Mouse (Mus musculus): Measurements from ENCODE around the gene 9530003J23Rik.
"Not testable (repeated sequence)": the region's sequence is repeated elsewhere in the genome, so short reads cannot be mapped to it uniquely, and the experiment has no call there.

The 9530003J23Rik gene

DNA sequence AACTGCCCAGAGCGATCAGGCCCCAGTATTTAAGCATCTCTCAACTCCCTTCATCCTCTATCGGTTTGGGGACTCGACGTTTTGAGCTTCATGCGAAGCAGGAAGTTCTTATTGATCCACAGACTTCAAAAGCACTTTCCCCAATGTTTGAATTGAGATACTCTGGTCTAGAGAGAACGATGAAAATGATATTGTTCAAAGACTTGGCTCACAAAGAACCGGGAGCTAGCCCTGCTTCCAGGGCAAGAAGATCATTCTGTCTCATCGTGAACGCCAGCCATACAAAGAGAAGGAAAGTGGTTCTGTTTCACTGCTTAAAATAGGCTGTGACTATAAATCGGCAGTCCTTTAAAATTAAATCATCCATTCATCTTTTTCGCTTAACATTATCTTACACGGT is at the start of gene 9530003J23Rik:
Gene 9530003J23Rik, minus strand, starts transcription at position 101 of the 400 bp plus-strand sequence.
- no peak for DNase-seq (ENCODE audit: low spot score)

DNA sequence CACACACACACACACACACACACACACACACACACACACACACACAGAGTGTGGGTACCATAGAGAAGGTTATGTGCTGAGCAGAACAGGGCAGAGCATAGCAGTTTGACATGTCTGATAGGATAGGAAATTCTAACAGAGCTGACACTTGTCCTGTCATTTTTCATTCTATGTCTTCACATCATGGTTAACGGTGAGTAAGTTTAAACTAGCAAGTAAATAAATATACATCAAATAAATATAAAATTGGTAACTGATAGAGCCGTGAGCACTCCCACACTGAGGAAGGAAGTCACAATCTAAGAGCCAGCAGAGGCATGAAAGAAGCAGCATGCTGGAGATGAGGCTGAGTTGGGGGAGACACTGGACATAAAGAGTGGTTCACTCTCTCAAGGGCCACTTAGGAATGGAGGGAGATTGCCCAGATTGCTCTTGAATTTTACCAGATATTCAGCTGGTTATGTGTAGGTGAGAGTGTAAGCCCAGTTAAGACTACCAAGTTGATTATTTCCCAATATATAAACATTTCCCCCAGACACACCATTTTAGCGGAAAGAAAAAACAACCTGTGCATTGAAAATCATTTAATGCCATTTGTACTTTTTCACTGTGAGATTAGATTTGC is 48.8 kb upstream of the 9530003J23Rik start:
- DNase-seq (ENCODE audit: low spot score): no peak

DNA sequence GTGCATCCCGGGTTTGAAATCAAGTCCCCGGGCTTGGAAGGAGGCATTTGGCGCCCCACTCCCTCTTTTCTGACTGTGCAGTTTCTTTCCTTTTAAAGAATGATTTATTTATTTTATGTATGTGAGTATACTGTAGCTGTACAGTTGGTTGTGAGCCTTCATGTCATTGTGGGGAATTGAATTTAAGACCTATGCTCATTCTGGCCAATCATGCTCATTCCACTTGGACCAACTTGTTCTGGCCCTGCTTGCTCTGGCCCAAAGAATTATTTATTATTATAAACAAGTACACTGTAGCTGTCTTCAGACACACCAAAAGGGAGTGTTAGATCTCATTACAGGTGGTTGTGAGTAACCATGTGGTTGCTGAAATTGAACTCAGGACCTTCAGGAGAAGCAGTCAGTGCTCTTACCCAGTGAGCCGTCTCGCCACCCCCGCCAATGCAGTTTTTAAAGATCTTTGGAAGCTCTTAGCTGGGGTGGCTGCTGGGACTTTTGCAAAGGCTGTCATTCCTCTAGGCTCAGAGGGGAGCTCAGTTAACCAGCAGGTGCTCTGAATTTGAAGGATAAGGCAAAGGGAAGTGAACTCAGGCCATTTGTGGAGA is 48.0 kb upstream of the 9530003J23Rik start:
- no peak for DNase-seq (ENCODE audit: low spot score)

DNA sequence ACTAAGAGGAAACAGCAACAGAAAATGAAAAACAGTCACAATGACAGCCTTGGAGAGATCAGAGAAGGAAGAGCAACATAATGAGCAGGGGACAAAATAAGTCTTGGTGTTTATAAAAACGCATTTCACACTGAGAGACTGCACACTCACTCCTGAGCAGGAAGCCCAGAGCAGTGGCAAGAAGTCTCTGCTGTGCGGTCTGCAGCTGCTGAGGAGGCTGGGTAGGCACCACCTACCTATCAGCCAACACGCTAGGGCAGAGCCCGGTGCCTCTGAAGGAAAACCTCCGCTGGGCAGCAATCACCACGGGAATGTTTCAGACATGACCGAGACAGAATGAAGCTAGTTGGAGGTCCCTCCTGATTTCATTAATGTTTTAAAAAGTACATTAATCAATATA is 47.1 kb upstream of the 9530003J23Rik start:
- not testable (repeated sequence) for DNase-seq (ENCODE audit: low spot score)

DNA sequence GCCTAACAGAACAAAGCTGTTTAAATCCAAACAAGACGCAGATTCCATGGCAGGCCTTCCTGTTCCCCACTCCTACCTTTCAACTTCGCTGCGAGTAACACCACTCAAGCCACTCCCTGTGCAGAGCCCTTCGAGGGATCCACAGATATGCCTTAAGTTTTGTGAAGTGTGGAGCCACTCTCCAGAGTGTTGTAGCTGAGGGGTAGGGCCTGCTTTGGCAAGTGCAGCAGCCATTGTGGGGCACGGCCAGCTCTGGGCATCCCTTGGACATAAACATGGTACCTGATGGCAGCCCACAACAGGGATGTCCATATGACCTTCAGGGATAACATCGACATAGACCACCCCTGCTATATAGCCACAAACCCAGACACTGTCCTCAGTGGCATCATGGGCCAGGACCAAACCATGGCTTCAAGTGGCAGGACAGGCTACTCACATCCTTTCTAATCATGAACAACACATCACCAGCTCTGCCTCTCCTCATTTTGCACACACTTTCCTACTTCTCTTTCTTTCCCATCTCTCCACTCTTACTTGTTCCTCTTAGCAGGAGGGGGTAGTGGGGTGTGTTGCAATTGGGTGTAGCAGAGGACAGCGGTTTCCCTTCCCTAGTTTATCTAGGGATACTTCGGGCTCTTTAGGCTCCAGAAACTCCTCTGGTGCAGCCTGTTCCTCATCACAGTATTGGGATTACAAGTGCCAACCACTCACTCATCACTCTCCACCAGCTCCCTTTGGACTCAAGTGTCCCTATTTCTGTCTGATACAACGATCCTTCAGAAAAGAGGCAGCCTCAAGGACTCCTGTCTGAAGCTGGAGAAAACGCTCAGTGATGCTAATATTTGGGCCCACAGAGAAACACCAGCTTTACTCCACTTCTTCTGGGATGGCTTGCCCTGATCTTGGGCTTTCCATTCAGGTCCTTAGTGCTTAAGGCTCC is 46.3 kb upstream of the 9530003J23Rik start:
- no peak for DNase-seq (ENCODE audit: low spot score)

DNA sequence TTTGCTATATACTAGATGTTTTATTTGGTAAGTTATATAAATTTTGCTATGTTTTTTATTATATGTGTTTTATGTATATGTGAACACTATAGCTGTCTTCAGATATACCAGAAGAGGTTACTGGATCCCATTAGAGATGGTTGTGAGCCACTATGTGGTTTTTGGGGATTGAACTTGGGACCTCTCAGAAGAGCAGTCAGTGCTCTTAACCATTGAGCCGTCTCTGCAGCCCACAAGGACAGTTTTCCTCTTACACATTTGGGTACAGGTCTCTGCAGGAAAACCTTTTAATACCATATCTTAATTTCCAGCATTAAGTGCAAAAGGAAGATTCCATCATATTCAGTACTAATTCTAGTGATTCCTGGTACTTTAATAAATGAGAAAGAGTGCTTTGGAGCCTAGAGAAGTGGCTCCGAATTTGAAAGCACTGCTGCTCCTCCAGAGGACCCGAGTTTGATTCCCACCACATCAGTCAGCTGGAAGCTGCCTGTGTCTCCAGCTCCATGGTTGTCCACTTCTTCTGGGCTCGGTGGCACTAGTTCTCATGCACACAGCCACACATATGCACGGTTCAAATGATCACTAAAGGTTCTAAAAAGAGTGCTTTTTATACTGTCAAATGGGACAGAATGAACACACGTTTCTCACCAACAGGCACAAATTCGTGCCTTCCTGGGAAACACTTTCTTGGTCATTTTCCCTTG is 45.5 kb upstream of the 9530003J23Rik start:
- no peak for DNase-seq (ENCODE audit: low spot score)

DNA sequence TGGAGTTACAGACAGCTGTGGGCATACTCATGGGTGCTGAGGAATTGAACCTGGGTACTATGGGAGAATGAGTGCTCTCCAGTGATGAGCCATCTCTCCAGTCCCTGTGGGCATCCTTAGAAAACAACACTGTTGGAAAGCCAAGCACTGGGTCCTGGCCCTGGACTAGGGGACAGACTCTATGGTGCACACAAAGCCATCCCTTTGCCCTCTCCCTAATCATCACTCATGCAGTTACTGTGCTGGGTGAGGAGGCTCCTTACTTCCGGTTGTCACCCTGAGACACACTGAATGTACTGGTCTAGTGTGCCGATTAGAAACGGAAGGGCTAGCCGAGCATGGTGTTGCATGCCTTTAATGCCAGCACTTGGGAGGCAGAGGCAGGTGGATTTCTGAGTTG is 44.7 kb upstream of the 9530003J23Rik start:
- not testable (repeated sequence) for DNase-seq (ENCODE audit: low spot score)

DNA sequence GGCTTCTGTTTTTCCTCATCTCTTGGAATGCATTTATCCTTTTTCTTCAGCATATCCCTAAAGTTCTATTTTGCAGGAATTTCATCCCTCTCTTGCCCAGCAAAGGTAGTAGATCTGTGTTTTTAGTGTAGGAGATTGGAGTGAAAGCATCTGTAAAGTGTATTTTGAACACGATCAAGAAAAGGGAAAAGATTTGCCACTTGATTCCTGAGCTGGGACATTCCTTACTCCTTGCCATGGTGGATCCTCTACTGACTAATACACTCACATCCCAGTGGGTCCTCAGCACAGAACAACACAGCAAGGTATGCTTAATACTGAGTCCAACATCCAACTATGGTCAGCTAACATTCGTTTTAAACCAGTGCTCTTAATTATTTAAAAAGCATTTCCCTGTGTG is 44.0 kb upstream of the 9530003J23Rik start:
- no peak for DNase-seq (ENCODE audit: low spot score)

DNA sequence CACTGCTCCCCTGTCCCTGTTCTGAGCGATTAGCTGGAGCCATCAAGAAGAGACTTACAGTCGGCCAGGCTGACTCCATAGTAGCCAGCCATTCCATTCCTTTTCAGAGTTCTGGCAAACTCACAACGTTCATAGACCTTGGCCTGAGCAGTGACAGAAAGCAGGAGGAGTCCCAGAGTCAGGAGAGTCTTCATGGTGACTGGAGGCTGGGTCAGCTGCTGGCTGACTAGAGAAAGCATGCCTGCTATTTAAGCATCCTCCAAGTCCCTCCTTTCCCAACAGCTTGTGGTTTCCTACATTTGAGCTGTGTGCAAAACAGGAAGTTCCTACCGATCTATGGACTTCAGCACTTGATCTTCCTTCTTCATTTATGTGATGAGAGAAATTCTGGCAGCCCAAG is 43.5 kb upstream of the 9530003J23Rik start, which contains the start of gene Lyz2:
Gene Lyz2, minus strand, starts transcription at position 273 of the 400 bp plus-strand sequence.
- no peak for DNase-seq (ENCODE audit: low spot score)

DNA sequence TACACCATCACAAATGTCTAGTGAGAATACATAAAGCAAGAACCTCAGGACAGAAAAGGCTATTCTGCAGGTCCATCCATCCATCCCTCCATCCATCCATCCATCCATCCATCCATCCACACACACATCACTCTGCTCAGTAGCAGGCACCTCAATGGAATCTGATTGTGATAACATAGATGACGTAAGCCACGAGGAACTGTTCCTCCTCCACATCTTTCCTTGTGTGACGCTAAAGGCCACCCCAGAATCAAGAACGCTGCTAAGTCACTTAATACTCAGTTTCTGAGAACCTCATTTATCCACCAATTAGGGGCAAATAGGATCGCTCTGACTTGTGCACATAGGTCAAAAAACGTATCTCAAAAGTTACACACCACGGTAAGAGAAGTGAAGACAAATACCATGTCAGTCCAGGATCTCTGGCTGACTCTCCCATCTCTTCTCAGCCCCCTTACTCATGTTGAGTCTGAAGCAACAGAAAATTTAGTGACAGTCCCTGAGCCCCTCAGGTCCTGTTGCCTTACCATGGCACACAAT is 42.9 kb upstream of the 9530003J23Rik start:
- no peak for DNase-seq (ENCODE audit: low spot score)

DNA sequence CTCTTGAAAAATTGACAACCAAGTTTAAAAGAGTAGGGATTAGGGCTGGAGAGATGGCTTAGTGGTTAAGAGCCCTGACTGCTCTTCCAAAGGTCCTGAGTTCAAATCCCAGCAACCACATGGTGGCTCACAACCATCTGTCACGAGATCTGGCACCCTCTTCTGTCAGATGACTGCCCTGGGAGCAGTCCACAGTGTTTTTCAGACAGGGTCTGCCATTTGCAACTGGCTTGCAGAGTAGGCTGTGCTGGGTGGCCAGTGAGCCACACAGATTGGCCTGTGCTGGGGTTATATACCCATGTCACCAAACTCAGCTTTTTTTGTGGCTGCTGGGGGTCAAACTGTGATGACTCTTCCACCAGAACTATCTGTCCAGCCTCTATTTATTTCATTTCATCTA is 41.5 kb upstream of the 9530003J23Rik start:
- DNase-seq (ENCODE audit: low spot score): no peak

DNA sequence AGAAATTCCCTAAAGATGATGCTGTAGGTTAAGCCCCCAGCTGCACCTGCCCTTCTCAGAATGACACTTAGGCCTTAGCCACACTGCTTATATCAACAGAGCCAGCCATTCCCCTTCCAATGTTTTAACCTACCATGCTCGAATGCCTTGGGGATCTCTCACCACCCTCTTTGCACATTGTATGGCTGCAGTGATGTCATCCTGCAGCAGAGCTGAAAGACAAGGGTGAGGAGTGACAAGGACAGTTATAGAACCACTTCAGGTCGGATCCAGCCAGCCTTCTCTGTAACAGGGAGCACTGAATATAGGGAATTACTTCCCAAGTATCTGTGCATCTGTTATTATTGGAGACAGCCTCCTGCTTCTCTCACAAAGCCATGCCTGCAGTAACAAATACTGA is 40.0 kb upstream of the 9530003J23Rik start:
- DNase-seq (ENCODE audit: low spot score): not testable (repeated sequence)

DNA sequence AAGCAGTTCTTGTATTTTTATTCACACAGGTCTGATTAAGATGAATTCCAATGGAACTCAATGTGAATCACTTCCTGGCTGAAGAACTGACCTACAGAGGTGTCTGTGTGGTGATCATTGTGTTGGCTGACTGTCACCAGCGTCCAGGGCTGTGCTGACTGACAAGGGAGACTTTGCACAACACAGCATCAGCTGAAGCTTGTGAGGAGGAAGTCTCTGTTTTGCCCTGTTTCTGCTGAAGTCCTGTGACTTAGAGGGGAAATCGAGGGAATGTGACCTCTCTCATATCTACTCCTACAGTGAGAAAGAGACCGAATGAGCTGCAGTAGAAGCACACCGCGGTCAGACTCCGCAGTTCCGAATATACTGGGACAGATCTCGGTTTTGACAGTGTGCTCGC is 39.3 kb upstream of the 9530003J23Rik start:
- not testable (repeated sequence) for DNase-seq (ENCODE audit: low spot score)

DNA sequence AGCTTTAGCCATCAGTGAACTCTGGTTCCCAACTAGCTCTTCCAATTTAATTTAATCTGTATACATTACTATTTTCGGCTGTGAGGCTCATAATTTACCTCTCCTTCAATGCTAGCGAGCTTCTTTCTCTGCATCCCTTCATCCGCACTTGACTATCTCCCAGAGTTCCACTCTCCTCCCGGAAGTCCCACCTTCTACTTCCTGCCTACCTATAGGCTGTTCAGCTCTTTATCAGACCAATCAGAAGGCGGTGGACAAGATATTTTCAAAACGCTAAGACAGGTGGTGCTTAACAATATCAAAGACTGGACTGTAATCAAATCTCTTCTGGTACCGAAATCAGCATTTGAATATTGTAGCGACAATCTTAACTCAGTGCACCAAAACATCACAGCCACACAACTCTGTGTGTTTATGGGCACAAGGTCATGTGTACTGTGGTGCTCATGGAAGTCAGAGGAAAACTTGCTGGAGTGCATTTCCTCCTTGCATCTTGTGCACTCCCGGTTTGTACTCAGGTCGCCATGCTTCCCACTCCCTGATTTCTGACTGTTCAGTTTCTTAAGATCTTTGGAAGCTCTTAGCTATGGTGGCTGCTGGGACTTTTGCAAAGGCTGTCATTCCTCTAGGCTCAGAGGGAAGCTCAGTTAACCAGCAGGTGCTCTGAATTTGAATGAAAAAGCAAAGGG is 37.3 kb upstream of the 9530003J23Rik start:
- DNase-seq (ENCODE audit: low spot score): no peak

DNA sequence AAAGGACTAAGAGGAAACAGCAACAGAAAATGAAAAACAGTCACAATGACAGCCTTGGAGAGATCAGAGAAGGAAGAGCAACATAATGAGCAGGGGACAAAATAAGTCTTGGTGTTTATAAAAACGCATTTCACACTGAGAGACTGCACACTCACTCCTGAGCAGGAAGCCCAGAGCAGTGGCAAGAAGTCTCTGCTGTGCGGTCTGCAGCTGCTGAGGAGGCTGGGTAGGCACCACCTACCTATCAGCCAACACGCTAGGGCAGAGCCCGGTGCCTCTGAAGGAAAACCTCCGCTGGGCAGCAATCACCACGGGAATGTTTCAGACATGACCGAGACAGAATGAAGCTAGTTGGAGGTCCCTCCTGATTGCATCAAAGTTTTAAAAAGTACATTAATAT is 36.1 kb upstream of the 9530003J23Rik start:
- DNase-seq (ENCODE audit: low spot score): not testable (repeated sequence)

DNA sequence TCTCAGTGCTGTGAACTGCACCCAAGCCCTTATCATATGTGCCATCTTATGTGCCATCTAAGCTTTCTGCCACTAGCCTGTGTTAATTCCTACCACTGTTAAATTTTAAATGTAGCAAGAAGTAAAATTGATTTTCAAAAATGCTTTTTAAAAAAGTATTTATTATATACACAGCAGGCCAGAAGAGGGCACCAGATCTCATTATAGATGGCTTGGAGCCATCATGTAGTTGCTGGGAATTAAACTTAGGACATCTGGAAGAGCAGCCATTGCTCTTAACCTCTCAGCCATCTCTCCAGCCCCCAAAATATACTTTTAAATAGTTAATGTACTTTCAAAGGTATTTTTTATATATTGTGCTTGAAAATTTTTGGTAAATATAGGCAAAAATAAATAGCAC is 33.5 kb upstream of the 9530003J23Rik start:
- DNase-seq (ENCODE audit: low spot score): no peak

DNA sequence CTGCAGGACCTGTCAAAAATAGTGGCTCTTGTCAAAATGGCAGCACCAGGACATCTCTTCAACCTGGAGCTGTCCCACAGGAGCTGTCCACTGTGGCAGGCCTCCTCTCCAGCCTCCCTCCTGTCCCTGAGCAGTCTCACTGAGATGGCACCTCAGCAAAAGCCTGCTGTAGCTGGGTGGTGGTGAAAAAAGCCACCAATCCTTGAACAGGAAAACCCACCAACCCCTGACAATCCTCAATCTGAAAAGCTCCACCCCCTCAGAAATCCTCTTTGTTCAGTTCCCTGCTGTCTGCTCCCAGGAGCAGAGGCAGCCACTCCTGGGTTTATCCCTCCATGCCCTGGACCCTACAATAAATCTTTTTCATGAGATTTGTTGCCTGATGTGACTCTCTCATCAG is 21.4 kb upstream of the 9530003J23Rik start:
- no peak for DNase-seq (ENCODE audit: low spot score)

DNA sequence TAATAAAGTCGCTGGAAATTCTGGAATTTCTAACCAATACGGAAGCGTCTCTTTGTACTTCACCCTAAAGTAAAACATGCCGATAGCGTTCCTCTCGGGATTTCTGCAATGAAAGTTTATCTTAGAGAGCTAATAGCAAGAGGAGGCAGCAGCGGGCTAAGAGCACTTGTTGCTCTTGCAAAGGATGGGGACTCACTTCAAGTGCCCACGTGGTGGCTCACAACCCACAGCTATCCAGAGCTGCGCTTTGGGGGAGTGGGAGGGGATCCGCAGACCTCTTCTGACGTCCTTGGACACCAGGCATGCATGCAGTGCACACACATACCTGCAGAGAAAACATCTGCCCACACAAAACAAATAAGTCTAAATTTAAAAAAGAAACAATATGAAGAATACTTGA is 2.6 kb downstream of the 9530003J23Rik start:
- no peak for DNase-seq (ENCODE audit: low spot score)

DNA sequence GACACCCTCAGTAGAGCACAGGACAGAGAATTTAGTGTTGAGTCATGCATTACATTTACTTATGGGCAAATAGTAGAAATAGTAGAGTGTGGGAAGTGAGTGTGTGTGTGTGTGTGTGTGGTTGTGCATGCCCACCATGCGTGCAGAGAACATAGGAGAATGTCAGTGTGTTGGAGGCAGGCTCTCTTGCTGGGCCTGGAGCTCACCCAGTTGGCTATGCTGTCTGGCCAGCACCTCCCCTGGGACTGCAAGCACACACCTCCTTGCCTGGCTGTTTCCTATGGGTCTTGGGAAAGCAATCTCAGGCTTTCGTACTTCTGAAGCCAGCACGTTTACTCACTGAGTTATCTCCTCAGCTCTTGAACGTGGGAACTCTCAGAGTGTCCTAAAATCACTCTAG is 3.7 kb downstream of the 9530003J23Rik start:
- no peak for DNase-seq (ENCODE audit: low spot score)

DNA sequence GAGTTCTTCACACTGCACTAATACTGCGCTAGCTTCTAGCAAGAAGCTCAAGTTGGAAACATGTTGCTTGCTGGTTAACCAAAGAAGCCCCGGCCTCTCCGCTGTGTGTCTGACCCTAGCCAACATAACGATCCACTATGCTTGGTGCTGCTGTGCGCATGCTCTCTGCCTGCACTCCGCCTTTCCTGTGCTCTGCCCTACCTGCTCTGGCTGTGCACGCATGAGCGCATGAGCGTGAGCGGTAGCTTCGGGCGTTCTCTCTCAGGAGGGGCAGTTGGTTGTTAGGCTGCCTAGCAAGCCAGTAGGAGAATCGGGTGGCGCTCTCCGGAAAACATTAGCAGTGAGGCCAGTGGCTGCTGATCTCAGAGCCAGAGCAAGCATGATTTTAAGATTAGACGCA is 8.7 kb downstream of the 9530003J23Rik start:
- no peak for DNase-seq (ENCODE audit: low spot score)

DNA sequence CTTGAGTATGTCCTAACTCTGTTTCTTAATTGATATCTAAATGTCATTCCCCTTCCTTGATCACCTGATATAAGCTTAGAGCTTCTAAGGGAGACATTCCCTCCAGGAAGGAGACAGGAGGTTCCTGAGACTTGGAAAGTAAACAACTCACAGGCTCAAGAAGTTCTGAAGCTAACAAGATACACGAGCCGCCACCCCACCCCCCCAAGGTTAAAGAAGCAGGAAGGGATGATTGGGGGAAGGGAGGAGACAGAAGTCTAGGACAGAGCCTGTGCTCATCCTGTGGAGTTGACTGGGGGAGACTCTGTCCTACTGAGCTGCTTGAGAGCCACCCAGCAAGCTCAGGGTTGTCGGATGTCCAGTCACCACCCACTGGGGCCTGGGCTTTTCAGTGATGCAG is 12.5 kb downstream of the 9530003J23Rik start:
- DNase-seq (ENCODE audit: low spot score): no peak

Measured in c-Kit-positive CD71-positive TER-119-positive erythroid progenitor cells, embryonic 14.5 days (primary cell).